Mouse (Mus musculus): ENCODE results near the gene Hfm1. TPM values are rescaled to one million over a fixed set of nuclear protein-coding genes. Genes with fewer than 3 reads are reported as not detected.

Hfm1 gene
- polyA plus RNA-seq, 1 experiment from 2014 or later: 0.81 TPM

DNA sequence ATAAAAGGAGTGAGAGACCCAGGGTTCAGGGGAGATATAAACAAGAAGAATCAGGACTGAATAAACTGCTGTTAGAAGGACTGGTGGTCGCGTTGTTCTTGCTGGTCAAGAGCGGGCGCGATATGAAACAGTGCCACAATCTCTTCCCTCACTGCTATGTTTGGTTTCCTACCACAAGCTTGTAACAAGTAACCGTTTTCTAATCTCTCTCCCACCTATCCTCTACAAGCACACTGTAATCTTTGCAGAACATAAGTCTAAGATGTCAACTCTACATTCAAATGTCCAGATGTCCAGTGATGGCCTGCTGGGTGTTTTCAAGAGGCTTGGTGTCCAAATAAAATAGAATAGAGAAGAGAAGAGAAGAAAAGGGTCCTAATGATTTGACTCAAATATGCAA lies 22.6 kb upstream of the Hfm1 start:
- H3K27ac ChIP-seq (ENCODE audit: low read length): no peak overlapping the region
- no peak overlapping the region for H3K9ac ChIP-seq (ENCODE audit: low read depth, low read length)
- no peak overlapping the region for H3K4me3 ChIP-seq (ENCODE audit: low read length)
- H3K36me3 ChIP-seq (ENCODE audit: control insufficient read depth, insufficient read depth, low read length): no peaks in the 10 kb centered on the region
- H3K4me2 ChIP-seq (ENCODE audit: low read depth, low read length): no peak overlapping the region
- WGBS: 80% methylated on average over 6 of the region's 6 CpGs
- no peaks in the 10 kb centered on the region for H3K27me3 ChIP-seq (replicated peaks; ENCODE audit: control insufficient read depth, insufficient read depth, low read length)
- no peak for ATAC-seq
- no peaks in the 10 kb centered on the region for H3K4me1 ChIP-seq (ENCODE audit: control insufficient read depth, insufficient read depth, low read length)
- H3K9me3 ChIP-seq (ENCODE audit: control insufficient read depth, low read length): no peaks in the 10 kb centered on the region

DNA sequence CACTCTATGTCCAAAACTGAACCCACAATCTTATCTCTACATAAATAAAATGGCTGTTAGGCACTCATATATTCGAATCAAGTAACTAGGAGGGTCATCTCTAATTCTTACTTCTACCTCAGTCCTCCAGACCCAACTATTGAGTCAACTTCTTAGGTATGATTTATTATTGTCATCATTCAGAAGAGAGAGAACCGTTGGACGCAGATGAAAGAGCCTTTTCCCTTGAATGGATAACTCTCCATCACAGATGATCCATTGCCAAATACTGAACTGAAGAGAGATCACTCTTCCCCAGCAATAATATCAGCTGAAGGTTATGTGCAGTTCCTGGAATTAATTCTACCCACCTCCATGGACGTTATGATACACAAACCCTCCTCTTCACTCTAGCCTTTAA lies 20.2 kb upstream of the Hfm1 start:
- no peak for ATAC-seq
- WGBS: 65% methylated on average over 4 of the region's 4 CpGs
- no peaks in the 10 kb centered on the region for H3K36me3 ChIP-seq (ENCODE audit: control insufficient read depth, insufficient read depth, low read length)
- no peak overlapping the region for H3K27ac ChIP-seq (ENCODE audit: low read length)
- H3K27me3 ChIP-seq (replicated peaks; ENCODE audit: control insufficient read depth, insufficient read depth, low read length): no peaks in the 10 kb centered on the region
- H3K9me3 ChIP-seq (ENCODE audit: control insufficient read depth, low read length): no peaks in the 10 kb centered on the region
- H3K4me2 ChIP-seq (ENCODE audit: low read depth, low read length): no peak overlapping the region
- H3K4me3 ChIP-seq (ENCODE audit: low read length): no peak overlapping the region
- H3K4me1 ChIP-seq (ENCODE audit: control insufficient read depth, insufficient read depth, low read length): no peaks in the 10 kb centered on the region
- no peak overlapping the region for H3K9ac ChIP-seq (ENCODE audit: low read depth, low read length)

DNA sequence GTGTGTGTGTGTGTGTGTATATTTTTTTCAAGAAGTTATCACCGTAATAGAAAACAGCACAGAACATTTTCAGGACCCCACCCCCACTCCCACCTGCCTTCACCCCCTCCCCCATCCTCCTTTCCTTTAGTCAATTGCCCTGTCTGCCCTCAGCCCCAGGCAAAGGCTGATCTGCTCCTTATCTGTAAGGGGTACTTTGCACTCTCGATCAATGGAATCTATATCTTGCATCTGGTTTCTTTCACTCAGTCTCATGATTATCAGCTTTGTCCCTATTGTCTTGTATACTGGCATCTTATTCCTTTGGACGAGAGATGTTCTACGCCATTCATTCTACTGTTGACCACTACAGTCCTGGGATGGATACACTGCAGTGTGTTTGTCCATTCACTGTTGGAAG lies 1.9 kb upstream of the Hfm1 start:
- Histone ChIP-seq H3K9ac (ENCODE audit: low read depth, low read length) (no peak overlapping the region), H3K27ac (ENCODE audit: low read length) (no peak overlapping the region), H3K4me3 (ENCODE audit: low read length) (no peak overlapping the region), H3K4me1 (ENCODE audit: control insufficient read depth, insufficient read depth, low read length) (peaks cover 2% of the 10 kb centered on the region; the same call in 1 of the 2 replicates), H3K27me3 (replicated peaks; ENCODE audit: control insufficient read depth, insufficient read depth, low read length) (no peaks in the 10 kb centered on the region), H3K4me2 (ENCODE audit: low read depth, low read length) (no peak overlapping the region), H3K36me3 (ENCODE audit: control insufficient read depth, insufficient read depth, low read length) (no peaks in the 10 kb centered on the region), H3K9me3 (ENCODE audit: control insufficient read depth, low read length) (no peaks in the 10 kb centered on the region)
- WGBS: 74% methylated on average over 4 of the region's 4 CpGs
- no peak for ATAC-seq

DNA sequence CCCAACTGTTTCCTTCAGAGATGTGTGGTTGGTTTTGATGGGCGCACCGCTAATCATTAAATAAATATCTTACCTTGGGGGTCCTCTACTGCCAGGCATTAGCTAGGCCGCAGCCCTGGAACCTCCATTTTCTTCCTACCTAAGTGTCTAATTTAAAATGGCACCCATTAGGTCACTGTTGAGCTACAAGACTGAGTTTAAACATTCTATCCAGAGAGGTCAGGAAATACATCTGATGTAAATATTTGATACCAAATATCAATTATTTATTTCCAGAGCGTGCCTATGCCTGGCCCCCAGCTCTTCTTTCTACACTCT lies 207 bp upstream of the Hfm1 start:
- Histone ChIP-seq H3K4me1 (ENCODE audit: control insufficient read depth, insufficient read depth, low read length) (peaks cover 2% of the 10 kb centered on the region; the same call in 1 of the 2 replicates), H3K9ac (ENCODE audit: low read depth, low read length) (peak overlapping the region; percentile 70), H3K27me3 (replicated peaks; ENCODE audit: control insufficient read depth, insufficient read depth, low read length) (no peaks in the 10 kb centered on the region), H3K36me3 (ENCODE audit: control insufficient read depth, insufficient read depth, low read length) (no peaks in the 10 kb centered on the region), H3K27ac (ENCODE audit: low read length) (peak overlapping the region; percentile 57; the same call in 1 of the 2 replicates), H3K9me3 (ENCODE audit: control insufficient read depth, low read length) (no peaks in the 10 kb centered on the region), H3K4me2 (ENCODE audit: low read depth, low read length) (peak overlapping the region; percentile 93), H3K4me3 (ENCODE audit: low read length) (peak overlapping the region; percentile 58)
- peak; percentile 23; the same call in 1 of the 2 replicates for ATAC-seq
- 32% methylated on average over 4 of the region's 4 CpGs for WGBS

DNA sequence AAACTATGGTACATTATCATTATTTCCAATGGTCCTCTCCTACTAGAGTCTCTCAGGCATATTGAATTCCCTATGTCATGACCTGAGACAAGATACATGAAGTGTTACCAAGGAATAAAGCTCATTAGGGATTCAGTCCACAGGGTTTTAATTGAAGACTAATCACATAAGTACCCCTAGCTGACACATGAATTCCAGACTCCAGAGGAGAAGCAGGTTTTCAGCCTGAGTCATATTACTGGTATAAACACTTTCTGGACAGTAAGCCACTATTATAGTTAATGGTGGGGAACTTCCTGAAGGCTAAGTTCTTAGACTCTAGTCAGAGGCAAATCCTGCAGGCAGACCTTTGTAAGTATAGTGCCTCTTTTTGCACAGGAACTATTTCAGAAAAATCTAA lies 6.8 kb downstream of the Hfm1 start:
- Histone ChIP-seq H3K27ac (ENCODE audit: low read length) (no peak overlapping the region), H3K9me3 (ENCODE audit: control insufficient read depth, low read length) (no peaks in the 10 kb centered on the region), H3K36me3 (ENCODE audit: control insufficient read depth, insufficient read depth, low read length) (no peaks in the 10 kb centered on the region), H3K27me3 (replicated peaks; ENCODE audit: control insufficient read depth, insufficient read depth, low read length) (no peaks in the 10 kb centered on the region), H3K9ac (ENCODE audit: low read depth, low read length) (no peak overlapping the region), H3K4me2 (ENCODE audit: low read depth, low read length) (no peak overlapping the region), H3K4me3 (ENCODE audit: low read length) (no peak overlapping the region), H3K4me1 (ENCODE audit: control insufficient read depth, insufficient read depth, low read length) (no peaks in the 10 kb centered on the region)
- ATAC-seq: no peak

DNA sequence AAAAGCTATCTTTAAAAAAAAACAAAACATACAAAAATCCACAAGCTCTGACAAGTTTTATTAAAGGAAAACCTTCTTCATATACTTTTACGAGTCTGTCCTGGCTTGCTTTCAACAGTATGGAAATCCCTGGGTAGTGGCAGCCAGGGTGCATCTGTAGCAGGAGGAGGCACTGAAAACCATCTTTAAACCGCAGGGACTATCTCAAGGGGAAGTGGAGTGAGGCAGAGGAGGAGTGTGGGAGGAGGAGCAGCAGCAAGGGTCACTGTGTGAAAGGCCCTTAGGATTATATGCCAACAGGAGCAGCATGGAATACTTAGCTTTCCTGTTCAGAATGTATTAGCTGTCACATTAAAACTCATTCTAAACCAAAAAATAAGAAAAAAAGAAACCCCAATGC lies 29.2 kb downstream of the Hfm1 start:
- no peak overlapping the region for H3K4me2 ChIP-seq (ENCODE audit: low read depth, low read length)
- 63% methylated on average over 2 of the region's 2 CpGs for WGBS
- no peak overlapping the region for H3K27ac ChIP-seq (ENCODE audit: low read length)
- ATAC-seq: no peak
- no peaks in the 10 kb centered on the region for H3K36me3 ChIP-seq (ENCODE audit: control insufficient read depth, insufficient read depth, low read length)
- no peak overlapping the region for H3K4me3 ChIP-seq (ENCODE audit: low read length)
- H3K27me3 ChIP-seq (replicated peaks; ENCODE audit: control insufficient read depth, insufficient read depth, low read length): no peaks in the 10 kb centered on the region
- no peaks in the 10 kb centered on the region for H3K4me1 ChIP-seq (ENCODE audit: control insufficient read depth, insufficient read depth, low read length)
- no peaks in the 10 kb centered on the region for H3K9me3 ChIP-seq (ENCODE audit: control insufficient read depth, low read length)
- no peak overlapping the region for H3K9ac ChIP-seq (ENCODE audit: low read depth, low read length)

DNA sequence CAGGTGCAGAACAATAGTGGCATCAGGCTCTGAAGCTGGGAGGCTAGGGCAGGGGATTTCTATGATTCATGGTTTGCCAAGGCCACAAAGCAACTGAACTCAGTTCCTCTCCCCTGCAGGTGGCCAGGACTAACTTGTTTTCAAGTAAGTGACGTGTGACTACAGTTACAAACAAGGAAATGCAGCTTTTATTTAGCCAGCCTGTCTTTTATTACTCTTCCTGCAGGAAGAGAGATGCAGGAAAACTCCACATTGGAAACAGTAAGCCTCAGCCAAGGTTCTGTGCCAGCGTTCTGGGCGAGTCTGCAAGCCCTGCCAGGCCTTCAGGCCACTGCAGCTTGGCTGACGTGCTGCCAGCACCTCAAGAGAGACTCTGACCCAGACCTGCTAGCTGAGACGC lies 34.3 kb downstream of the Hfm1 start:
- Histone ChIP-seq H3K9me3 (ENCODE audit: control insufficient read depth, low read length) (no peaks in the 10 kb centered on the region), H3K4me1 (ENCODE audit: control insufficient read depth, insufficient read depth, low read length) (no peaks in the 10 kb centered on the region), H3K27me3 (replicated peaks; ENCODE audit: control insufficient read depth, insufficient read depth, low read length) (no peaks in the 10 kb centered on the region), H3K27ac (ENCODE audit: low read length) (no peak overlapping the region), H3K4me3 (ENCODE audit: low read length) (no peak overlapping the region), H3K9ac (ENCODE audit: low read depth, low read length) (no peak overlapping the region), H3K4me2 (ENCODE audit: low read depth, low read length) (no peak overlapping the region), H3K36me3 (ENCODE audit: control insufficient read depth, insufficient read depth, low read length) (no peaks in the 10 kb centered on the region)
- no peak for ATAC-seq
- 31% methylated on average over 5 of the region's 5 CpGs for WGBS

DNA sequence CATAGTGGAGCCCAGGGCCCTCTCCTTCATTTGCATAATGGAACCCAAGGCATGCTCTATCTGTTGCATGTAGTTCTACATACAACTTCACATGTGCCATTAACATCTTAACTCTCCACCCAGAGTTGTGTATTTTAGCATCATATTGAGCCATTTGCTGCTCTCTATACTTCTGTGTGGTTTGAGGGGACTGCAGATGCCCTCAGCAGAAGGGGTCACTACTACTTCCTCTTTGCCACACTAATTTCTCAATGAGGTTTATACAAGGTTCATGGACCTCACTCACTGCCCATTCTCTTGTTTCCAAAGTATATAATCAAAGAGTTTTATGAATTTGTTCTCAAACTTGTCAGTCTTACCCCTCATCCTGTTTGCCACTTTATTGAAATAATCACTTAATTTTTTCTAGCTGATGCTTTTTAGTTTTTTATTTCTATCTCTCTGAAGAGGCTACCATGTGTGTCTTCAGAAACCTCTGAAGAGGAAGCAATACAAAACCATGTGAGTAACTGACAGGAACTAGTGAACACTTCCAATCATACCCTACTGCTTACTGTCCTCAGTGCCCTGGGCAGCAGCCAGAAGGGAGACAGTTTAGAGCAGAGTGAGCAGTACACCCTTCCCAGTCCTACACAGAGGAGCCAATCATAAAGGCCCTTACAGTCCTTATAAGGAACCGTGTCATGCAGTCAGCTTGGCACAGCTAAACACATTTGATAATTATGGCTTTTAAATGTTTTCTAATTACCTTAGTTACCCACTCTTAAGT lies 38.6 kb downstream of the Hfm1 start:
- Histone ChIP-seq H3K4me1 (ENCODE audit: control insufficient read depth, insufficient read depth, low read length) (no peaks in the 10 kb centered on the region), H3K4me3 (ENCODE audit: low read length) (no peak overlapping the region), H3K4me2 (ENCODE audit: low read depth, low read length) (no peak overlapping the region), H3K36me3 (ENCODE audit: control insufficient read depth, insufficient read depth, low read length) (no peaks in the 10 kb centered on the region), H3K9me3 (ENCODE audit: control insufficient read depth, low read length) (no peaks in the 10 kb centered on the region), H3K27ac (ENCODE audit: low read length) (no peak overlapping the region), H3K9ac (ENCODE audit: low read depth, low read length) (no peak overlapping the region), H3K27me3 (replicated peaks; ENCODE audit: control insufficient read depth, insufficient read depth, low read length) (no peaks in the 10 kb centered on the region)
- WGBS: 81% methylated on average over 1 of the region's 1 CpGs
- no peak for ATAC-seq

DNA sequence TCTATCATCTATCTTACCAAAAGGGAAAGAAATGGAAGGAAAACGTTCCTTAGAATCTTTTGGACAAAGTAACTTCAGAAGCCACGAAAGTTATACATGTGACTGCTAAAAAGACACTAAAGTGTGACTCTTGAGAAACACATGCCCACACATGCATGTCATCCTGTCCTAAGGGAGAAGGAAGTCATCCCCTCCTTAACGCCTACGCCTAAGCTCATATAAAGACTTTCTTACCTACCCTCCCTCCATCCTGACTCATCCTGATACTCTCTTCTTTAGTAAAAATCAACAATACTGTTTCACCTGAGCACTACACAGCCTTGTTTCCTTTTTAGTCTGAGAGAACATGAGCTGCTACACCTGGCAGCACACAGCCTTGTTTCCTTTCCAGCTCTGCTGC lies 40.6 kb downstream of the Hfm1 start:
- no peaks in the 10 kb centered on the region for H3K36me3 ChIP-seq (ENCODE audit: control insufficient read depth, insufficient read depth, low read length)
- H3K4me2 ChIP-seq (ENCODE audit: low read depth, low read length): no peak overlapping the region
- H3K4me1 ChIP-seq (ENCODE audit: control insufficient read depth, insufficient read depth, low read length): no peaks in the 10 kb centered on the region
- H3K27me3 ChIP-seq (replicated peaks; ENCODE audit: control insufficient read depth, insufficient read depth, low read length): no peaks in the 10 kb centered on the region
- no peak overlapping the region for H3K4me3 ChIP-seq (ENCODE audit: low read length)
- WGBS: 90% methylated on average over 4 of the region's 4 CpGs
- H3K9me3 ChIP-seq (ENCODE audit: control insufficient read depth, low read length): no peaks in the 10 kb centered on the region
- H3K9ac ChIP-seq (ENCODE audit: low read depth, low read length): no peak overlapping the region
- no peak for ATAC-seq
- no peak overlapping the region for H3K27ac ChIP-seq (ENCODE audit: low read length)

DNA sequence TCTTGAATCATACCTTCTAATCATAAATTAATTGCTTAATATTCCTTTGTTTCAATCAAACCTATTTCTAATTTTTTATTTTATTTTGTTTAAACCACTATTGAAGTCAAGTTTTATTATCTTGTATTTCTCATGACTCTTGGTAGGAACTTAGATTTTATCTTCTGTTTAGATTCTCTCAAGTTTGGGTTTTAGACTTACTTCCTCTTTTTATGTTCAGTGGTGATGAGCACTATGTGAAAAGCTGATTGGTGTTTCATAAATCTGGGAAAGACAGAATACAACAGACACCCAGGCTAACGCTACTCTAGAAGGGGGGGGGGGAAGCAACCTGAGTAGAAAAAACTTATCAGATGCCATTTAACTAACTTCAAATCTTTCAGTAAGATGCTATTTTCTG lies 49.7 kb downstream of the Hfm1 start:
- no peak overlapping the region for H3K9ac ChIP-seq (ENCODE audit: low read depth, low read length)
- H3K27ac ChIP-seq (ENCODE audit: low read length): no peak overlapping the region
- no peak overlapping the region for H3K4me3 ChIP-seq (ENCODE audit: low read length)
- no peaks in the 10 kb centered on the region for H3K9me3 ChIP-seq (ENCODE audit: control insufficient read depth, low read length)
- no peak overlapping the region for H3K4me2 ChIP-seq (ENCODE audit: low read depth, low read length)
- ATAC-seq: no peak
- H3K27me3 ChIP-seq (replicated peaks; ENCODE audit: control insufficient read depth, insufficient read depth, low read length): no peaks in the 10 kb centered on the region
- no peaks in the 10 kb centered on the region for H3K4me1 ChIP-seq (ENCODE audit: control insufficient read depth, insufficient read depth, low read length)
- no peaks in the 10 kb centered on the region for H3K36me3 ChIP-seq (ENCODE audit: control insufficient read depth, insufficient read depth, low read length)
- 76% methylated on average over 1 of the region's 1 CpGs for WGBS
